In genomic region chr12:3720527-3720926, GRCm38 (mm10) we compare ENCODE assay signal across 28 mouse cellular contexts.
DNase-seq lines count a peak whose midpoint lies in the region; ATAC-seq and TF ChIP-seq lines count a peak whose summit lies in the region.
"Had no signal": no experiment of that assay in that cellular context is flagged by ENCODE, and none has a peak within 500 bp of the region (broad histone marks: within the 10 kb centered on the region; RNA-seq: fewer than 3 reads in every experiment).

No protein-coding gene starts in this region.

- peaks cover 29% of the 10 kb centered on the region for H3K4me1 ChIP-seq in embryonic facial prominence, embryonic 15.5 days
- peaks cover 16% of the 10 kb centered on the region; the same call in 1 of the 2 replicates for H3K4me1 ChIP-seq in embryonic facial prominence, embryonic 10.5 days
- H3K4me1 ChIP-seq in heart, adult 2 months (ENCODE audit: control insufficient read depth, insufficient read depth, low read length): no peaks in the 10 kb centered on the region
- H3K4me1 ChIP-seq in midbrain, embryonic 14.5 days (ENCODE audit: control insufficient read depth, insufficient read depth, low read length): peaks cover 7% of the 10 kb centered on the region; the same call in 1 of the 2 replicates
- peaks cover 16% of the 10 kb centered on the region for H3K4me1 ChIP-seq in midbrain, embryonic 13.5 days (replicated peaks)

- H3K36me3 ChIP-seq in embryonic facial prominence, embryonic 15.5 days: peaks cover 8% of the 10 kb centered on the region; the same call in 1 of the 2 replicates
- peaks cover 5% of the 10 kb centered on the region; the same call in 1 of the 2 replicates for H3K36me3 ChIP-seq in embryonic facial prominence, embryonic 10.5 days (replicated peaks)
- H3K36me3 ChIP-seq in heart, adult 2 months (ENCODE audit: control insufficient read depth, insufficient read depth, low read length): no peaks in the 10 kb centered on the region
- no peaks in the 10 kb centered on the region for H3K36me3 ChIP-seq in midbrain, embryonic 14.5 days (ENCODE audit: control insufficient read depth, insufficient read depth, low read length)
- peaks cover 6% of the 10 kb centered on the region; the same call in 1 of the 2 replicates for H3K36me3 ChIP-seq in midbrain, embryonic 13.5 days
- H3K36me3 ChIP-seq: limb, embryonic 13.5 days; lung, embryonic 15.5 days; midbrain, embryonic 12.5 days had no signal

- H3K27me3 ChIP-seq in embryonic facial prominence, embryonic 15.5 days: no peaks in the 10 kb centered on the region
- no peaks in the 10 kb centered on the region for H3K27me3 ChIP-seq in embryonic facial prominence, embryonic 10.5 days (replicated peaks; ENCODE audit: low read depth, poor library complexity, severe bottlenecking)
- no peaks in the 10 kb centered on the region for H3K27me3 ChIP-seq in heart, adult 2 months (ENCODE audit: control insufficient read depth, insufficient read depth, low read length)
- no peaks in the 10 kb centered on the region for H3K27me3 ChIP-seq in midbrain, embryonic 14.5 days (ENCODE audit: control insufficient read depth, insufficient read depth, low read length)
- no peaks in the 10 kb centered on the region for H3K27me3 ChIP-seq in midbrain, embryonic 13.5 days
- H3K27me3 ChIP-seq: CH12.LX; embryonic facial prominence, embryonic 13.5 days; limb, embryonic 13.5 days; lung, embryonic 15.5 days; midbrain, embryonic 12.5 days; neural tube, embryonic 12.5 days had no signal

- no peak overlapping the region for H3K9ac ChIP-seq in embryonic facial prominence, embryonic 15.5 days
- no peak overlapping the region for H3K9ac ChIP-seq in heart, adult 2 months (ENCODE audit: low read depth, low read length)
- no peak overlapping the region for H3K9ac ChIP-seq in midbrain, embryonic 14.5 days (replicated peaks; ENCODE audit: low read length)
- H3K9ac ChIP-seq in midbrain, embryonic 13.5 days (replicated peaks): no peak overlapping the region
- H3K9ac ChIP-seq: embryonic facial prominence, embryonic 13.5 days; limb, embryonic 13.5 days; lung, embryonic 15.5 days; midbrain, embryonic 12.5 days; neural tube, embryonic 12.5 days had no signal

- 87% methylated on average over 2 of the region's 2 CpGs for WGBS in embryonic facial prominence, embryonic 15.5 days
- 95% methylated on average over 2 of the region's 2 CpGs for WGBS in embryonic facial prominence, embryonic 10.5 days
- WGBS in heart, adult 2 months: 98% methylated on average over 2 of the region's 2 CpGs
- WGBS in midbrain, embryonic 14.5 days: 61% methylated on average over 2 of the region's 2 CpGs
- 75% methylated on average over 2 of the region's 2 CpGs for WGBS in midbrain, embryonic 13.5 days

- no peaks in the 10 kb centered on the region for H3K9me3 ChIP-seq in embryonic facial prominence, embryonic 15.5 days (replicated peaks)
- H3K9me3 ChIP-seq in embryonic facial prominence, embryonic 10.5 days: no peaks in the 10 kb centered on the region
- no peaks in the 10 kb centered on the region for H3K9me3 ChIP-seq in midbrain, embryonic 14.5 days (ENCODE audit: control insufficient read depth, low read length)
- no peaks in the 10 kb centered on the region for H3K9me3 ChIP-seq in midbrain, embryonic 13.5 days
- H3K9me3 ChIP-seq: embryonic facial prominence, embryonic 13.5 days; limb, embryonic 13.5 days; lung, embryonic 15.5 days; midbrain, embryonic 12.5 days; neural tube, embryonic 12.5 days had no signal

- intact Hi-C loops in heart, adult 2 months (cut with DNase I): no loop called here

- DNase-seq in embryonic facial prominence, embryonic 10.5 days (ENCODE audit: low spot score): no peak
- peak; percentile 16 for DNase-seq in heart, adult 11 months
- DNase-seq in heart, adult 2 months: no peak
- DNase-seq in midbrain, embryonic 14.5 days: peak; percentile 40
- DNase-seq in MN1 (ENCODE audit: low spot score): no peak
- DNase-seq: adrenal gland, adult 8-10 months; cerebellum, adult 11-12 months; cerebellum, adult 9-11 months; embryo, embryonic 11 days; gastrocnemius, postnatal 14 days; heart, postnatal 36 days; kidney, adult 2 months; kidney, postnatal 36 days; right cerebral cortex, adult 18-20 months; spleen, adult 18-20 months; thymus, postnatal 14 days had no signal

- no peak for TF ChIP-seq EP300 in heart, adult 2 months (IDR thresholded peaks at IDR 0.05; ENCODE audit: insufficient read depth, low read depth, low read length)

- no peak for TF ChIP-seq CTCF in heart, adult 2 months (IDR thresholded peaks at IDR 0.05)

- H3K4me2 ChIP-seq in embryonic facial prominence, embryonic 15.5 days (replicated peaks): no peak overlapping the region
- no peak overlapping the region for H3K4me2 ChIP-seq in midbrain, embryonic 14.5 days (ENCODE audit: low read length)
- no peak overlapping the region for H3K4me2 ChIP-seq in midbrain, embryonic 13.5 days (replicated peaks)
- H3K4me2 ChIP-seq: embryonic facial prominence, embryonic 13.5 days; heart, embryonic 11.5 days; limb, embryonic 13.5 days; liver, embryonic 11.5 days; lung, embryonic 15.5 days; midbrain, embryonic 12.5 days; neural tube, embryonic 12.5 days had no signal

- no peak for TF ChIP-seq POLR2A in heart, adult 2 months (IDR thresholded peaks at IDR 0.05; ENCODE audit: insufficient read depth, low read depth, low read length)

- 0 out of 2 replicates have a peak overlapping the region, but pooled peaks have one; percentile 73 for H3K27ac ChIP-seq in embryonic facial prominence, embryonic 15.5 days (replicated peaks)
- H3K27ac ChIP-seq in embryonic facial prominence, embryonic 10.5 days (replicated peaks): no peak overlapping the region
- H3K27ac ChIP-seq in heart, adult 2 months: no peak overlapping the region
- 0 out of 2 replicates have a peak overlapping the region, but pooled peaks have one; percentile 8 for H3K27ac ChIP-seq in midbrain, embryonic 14.5 days (replicated peaks; ENCODE audit: low read depth, low read length)
- no peak overlapping the region for H3K27ac ChIP-seq in midbrain, embryonic 13.5 days
- H3K27ac ChIP-seq: embryonic facial prominence, embryonic 13.5 days; limb, embryonic 13.5 days; lung, embryonic 15.5 days; midbrain, embryonic 12.5 days; neural tube, embryonic 12.5 days had no signal

- ATAC-seq in embryonic facial prominence, embryonic 15.5 days (ENCODE audit: insufficient number of reproducible peaks, low FRiP score, low TSS enrichment, low read depth): no peak
- no peak for ATAC-seq in midbrain, embryonic 14.5 days (ENCODE audit: low FRiP score, low TSS enrichment)
- no peak for ATAC-seq in midbrain, embryonic 13.5 days

- H3K4me3 ChIP-seq in embryonic facial prominence, embryonic 15.5 days (replicated peaks): no peak overlapping the region
- H3K4me3 ChIP-seq in embryonic facial prominence, embryonic 10.5 days: no peak overlapping the region
- no peak overlapping the region for H3K4me3 ChIP-seq in heart, adult 2 months
- no peak overlapping the region for H3K4me3 ChIP-seq in midbrain, embryonic 14.5 days (replicated peaks; ENCODE audit: low read depth, low read length)
- H3K4me3 ChIP-seq in midbrain, embryonic 13.5 days (replicated peaks): no peak overlapping the region
- H3K4me3 ChIP-seq: embryonic facial prominence, embryonic 13.5 days; erythroblast, embryonic 14.5 days; limb, embryonic 13.5 days; lung, embryonic 15.5 days; midbrain, embryonic 12.5 days; myocyte; neural tube, embryonic 12.5 days had no signal

- no peaks in the 10 kb centered on the region for H3K79me2 ChIP-seq in heart, adult 2 months (replicated peaks; ENCODE audit: control insufficient read depth, insufficient read depth, low read length)

Comparison
In these comparisons a context has a peak if more than half of its experiments do, and no peak if none do; other contexts are left out.
1. H3K27ac ChIP-seq: peak in embryonic facial prominence, embryonic 15.5 days (single experiment) and midbrain, embryonic 14.5 days (single experiment); none in embryonic facial prominence, embryonic 10.5 days (single experiment), heart, adult 2 months (single experiment) and midbrain, embryonic 13.5 days (single experiment).
2. DNase-seq: peak in heart, adult 11 months (single experiment) and midbrain, embryonic 14.5 days (single experiment); none in embryonic facial prominence, embryonic 10.5 days (single experiment), heart, adult 2 months (0 of 2) and MN1 (single experiment).